Mouse (Mus musculus): ENCODE data around the gene Slc26a11.

DNA sequence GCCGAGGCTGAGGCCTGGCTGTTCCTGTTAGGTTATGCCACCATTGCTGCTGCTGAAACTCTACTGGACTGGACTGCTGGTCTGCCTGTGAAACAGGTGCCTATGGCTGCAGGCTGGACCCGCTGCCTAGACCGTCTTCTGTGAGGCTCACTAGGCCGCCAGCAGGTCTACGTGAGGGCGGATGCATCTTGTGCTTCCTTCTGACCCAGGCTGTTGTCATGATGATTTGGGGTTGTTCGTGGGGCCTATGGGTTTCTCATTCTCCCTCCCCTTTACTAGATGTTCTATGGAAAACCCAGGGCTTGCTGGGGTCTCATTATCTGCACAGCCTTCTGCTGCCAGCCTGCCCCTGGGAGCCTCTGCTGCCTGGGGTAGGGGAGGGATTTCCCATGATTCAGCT lies 41.1 kb downstream of the Slc26a11 start:
- TF ChIP-seq GATA1 (IDR thresholded peaks at IDR 0.05; ENCODE audit: low read length) (no peak), TAL1 (IDR thresholded peaks at IDR 0.05; ENCODE audit: low read length) (no peak)

All from erythroblast, embryonic 14.5 days (primary cell).